Mouse (Mus musculus): ENCODE results near the gene Ror1.

DNA sequence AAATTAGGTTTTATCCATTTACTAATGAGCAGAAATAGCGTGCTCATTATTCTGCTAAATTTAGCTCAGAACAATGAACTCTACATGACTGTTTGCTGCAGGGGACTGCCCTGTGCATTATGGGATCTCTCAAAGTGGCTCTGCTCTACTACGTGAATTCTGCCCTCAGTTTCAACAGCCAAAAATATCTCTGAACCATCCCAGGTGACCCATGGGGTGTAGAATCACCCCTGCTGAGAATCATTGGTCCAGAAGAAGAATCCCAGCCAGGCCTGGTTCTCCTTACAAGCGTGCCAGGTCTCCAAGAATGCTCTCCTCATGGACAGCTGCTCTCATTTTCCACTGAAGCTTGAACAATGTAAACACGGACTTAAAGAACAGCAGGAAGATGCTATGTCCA, 282.4 kb downstream of the Ror1 start:
- TF ChIP-seq CTCF (IDR thresholded peaks at IDR 0.05; ENCODE audit: control insufficient read depth, insufficient read depth, insufficient replicate concordance, low read depth, low read length), result no peak
- TF ChIP-seq POLR2A (IDR thresholded peaks at IDR 0.05; ENCODE audit: control insufficient read depth, low read depth, low read length), result no peak
